Mouse (Mus musculus) retina, adult 2 months (tissue): ENCODE results near the gene Actl10.
A peak's percentile ranks its signal among the peaks of the same experiment; 100 is the strongest.

Experiments used
- DNase-seq: peaks from one replicate; pipeline ENCODE4 v3.0.0-alpha.2; 2012; ENCODE audit warnings: low read depth, low spot score

Gene Actl10

DNA sequence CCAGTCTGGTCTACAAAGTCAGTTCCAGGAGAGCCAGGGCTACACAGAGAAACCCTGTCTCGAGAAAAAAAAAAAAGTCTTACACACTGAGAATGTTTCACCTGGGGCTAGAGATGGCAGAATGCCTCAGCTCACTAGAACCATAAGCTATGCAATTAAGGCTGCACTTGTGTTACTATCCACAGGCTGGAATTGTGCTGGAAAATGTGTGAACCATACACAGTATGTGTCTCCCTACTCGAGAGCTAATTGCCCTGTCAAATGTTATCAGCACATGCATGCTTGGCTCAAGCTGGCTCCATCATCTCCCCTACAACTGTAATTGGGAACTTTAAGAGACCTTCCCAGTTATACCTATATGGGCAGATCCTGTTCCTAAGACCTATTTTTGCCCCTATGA, 639 bp upstream of the Actl10 start:
- no peak for DNase-seq

DNA sequence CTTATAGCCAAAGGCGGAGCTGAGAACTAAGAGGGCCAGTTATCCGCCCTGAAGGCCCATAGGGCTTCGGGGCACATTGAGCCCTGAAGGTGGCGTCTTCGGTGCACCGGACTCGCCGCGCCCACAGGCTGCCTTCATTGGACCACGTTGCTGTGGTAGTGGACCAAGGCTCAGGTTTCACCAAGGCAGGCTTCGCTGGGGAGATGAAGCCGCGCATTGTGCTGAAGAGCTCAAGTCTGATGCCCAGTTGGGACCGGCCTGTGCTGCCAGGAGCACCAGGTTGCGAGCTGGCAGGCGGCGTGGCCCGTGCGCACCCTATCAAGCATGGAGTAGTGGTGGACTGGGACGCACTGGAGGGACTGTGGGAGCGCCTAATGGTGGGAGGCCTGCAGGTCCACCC, 351 bp downstream of the Actl10 start:
- DNase-seq: no peak

DNA sequence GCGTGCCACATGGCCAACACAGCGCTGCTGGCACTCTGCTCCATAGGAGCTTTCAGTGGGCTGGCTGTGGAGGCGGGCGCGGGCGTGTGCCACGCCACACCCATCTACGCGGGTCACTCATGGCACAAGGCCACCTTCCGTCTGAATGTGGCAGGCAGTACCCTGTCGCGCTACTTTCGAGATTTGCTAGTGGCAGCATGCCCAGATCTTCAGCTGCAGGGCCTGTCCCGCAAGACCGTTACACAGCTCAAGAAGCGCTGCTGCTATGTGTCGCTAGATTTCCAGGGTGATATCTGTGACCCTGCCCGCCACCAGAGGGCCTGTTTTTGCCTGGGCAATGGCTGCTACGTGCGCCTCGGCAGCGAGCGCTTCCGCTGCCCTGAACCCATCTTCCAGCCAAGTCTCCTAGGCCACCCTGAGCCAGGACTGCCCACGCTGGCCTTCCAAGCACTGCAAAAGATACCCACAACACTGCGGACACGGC, 890 bp downstream of the Actl10 start:
- DNase-seq: no peak

DNA sequence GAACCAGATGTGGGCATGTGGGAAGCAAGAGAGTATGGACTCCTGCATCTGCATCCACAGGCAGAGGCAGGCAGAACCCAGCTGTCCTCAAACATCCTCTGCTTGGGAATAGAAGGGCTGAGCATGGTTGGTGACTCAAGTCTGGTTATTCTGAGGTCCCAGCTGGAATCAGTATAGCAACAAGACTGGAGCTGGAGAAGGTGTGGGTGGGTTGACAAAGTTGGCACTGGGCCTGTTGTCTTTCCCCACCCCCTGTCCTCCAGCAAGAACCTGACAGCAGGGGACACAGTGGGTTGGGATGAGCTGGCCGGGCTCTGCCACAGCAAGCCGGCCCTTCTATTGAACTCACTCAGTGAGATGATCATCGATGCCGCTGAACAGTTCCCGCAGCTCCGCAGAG, 3.7 kb downstream of the Actl10 start:
- DNase-seq: no peak

DNA sequence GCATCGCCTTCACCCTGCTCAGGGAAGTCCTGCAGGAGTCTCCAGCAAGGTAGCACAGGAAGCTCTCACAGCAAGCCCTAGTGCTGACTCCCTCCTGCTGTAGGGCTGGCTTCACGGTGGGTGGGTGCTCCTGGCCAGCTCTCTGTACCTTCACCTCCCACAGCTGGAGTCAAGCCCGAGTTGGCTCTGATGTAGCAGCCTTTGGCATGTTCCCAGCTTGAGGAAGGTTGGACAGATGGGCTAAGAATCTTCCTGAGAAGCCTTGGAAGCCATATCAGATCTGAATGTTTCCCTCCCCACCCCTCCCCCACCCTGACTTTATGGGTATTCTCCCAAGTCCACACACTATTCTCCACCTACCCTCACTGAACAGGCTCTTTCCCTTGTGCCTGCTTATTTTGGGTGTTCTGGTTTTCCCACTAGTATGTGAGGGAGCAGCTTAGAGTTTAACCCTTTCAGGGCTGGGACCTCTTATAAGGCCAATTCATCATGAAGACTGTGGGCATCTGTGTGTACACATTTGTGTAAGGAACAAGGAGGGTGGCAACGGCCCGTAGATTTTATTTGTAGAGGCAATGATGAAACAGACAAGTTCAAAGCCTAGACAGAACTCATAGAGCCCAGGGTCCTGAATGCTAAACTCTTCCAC, 5.7 kb downstream of the Actl10 start:
- DNase-seq: no peak

DNA sequence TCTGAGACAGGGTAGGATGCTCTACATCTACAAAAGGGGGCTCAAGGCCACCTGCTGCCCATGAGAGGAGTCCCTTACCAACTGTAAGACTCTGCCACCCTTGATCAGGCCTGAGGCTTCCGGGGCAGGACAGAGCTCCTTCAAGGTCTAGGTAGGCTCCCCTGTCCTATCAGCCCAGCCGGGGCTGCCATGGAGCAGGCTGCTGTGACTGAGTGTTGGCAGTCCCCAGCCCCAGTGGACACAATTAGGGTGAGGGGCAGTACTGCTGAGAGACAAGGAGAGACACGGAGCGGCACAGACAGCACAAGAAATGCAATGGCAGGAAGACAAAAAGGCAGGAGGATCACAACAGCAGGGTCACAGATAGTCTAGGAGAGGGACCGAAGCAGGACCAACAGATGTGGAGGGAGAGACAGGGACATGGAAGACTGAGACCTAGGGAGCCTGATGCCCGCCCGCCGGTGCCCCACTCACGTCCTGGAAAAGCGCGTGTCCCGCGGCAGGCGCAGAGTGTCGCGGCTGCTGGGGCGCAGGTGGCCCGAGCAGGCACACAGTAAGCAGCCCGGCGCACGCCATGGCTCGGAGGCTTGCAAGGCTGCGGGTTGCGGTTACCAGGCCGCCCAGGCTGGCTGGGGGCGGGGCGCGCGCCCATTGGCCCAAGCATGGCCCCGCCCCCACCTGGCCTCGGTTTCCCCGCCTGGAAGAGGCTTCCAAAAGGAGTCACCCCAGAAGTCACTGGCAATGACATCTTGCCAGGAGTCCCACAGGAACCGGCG, 6.9 kb downstream of the Actl10 start, which contains the start of gene Necab3:
Necab3 (minus strand) TSS at position 627 of the 776 bp plus-strand sequence.
- no peak for DNase-seq

DNA sequence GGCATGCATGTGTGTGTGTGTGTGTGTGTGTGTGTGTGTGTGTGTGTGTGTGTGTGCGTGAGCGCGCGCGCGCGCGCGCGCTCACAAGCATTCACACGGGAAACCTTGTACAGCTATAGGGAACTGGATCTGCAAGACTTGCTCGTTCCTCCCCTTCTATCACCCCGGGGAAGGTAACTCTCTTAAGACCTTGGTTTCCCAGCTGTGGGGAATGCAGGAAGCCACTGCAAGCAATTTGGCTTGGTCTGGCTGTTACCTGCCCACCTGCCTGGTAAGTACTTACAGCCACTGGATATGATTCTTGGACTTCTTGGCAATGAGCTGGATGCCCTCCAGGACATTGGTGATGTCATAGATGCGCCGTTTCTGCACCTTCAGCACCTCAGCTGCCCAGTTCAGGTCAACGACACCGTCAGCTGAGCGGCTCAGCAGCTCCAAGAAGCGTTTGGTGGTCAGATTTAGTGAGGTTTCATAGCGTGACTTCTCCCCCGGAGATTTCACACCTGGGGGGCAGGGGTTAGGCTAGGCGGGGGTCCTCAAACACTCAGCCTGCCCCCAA, 12.1 kb downstream of the Actl10 start:
- DNase-seq: no peak

DNA sequence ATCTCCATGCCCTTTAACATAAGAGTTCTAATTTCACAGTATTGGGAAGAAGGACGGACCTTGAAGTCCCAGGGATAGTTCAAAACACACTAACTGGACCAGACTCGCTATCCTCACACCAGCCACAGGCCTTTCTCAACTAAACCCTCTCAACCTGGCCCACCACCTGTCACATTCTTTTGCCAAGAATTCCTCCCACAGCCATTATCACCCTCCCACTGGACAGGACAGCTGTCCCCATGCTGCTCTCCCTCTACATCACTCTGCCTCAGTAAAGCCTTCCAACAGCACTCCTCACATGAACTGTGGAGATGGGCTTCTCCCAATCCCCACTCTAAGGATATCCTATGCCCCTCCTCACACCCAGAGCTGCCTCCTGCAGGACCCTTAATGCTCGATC, 14.0 kb downstream of the Actl10 start:
- DNase-seq: no peak

DNA sequence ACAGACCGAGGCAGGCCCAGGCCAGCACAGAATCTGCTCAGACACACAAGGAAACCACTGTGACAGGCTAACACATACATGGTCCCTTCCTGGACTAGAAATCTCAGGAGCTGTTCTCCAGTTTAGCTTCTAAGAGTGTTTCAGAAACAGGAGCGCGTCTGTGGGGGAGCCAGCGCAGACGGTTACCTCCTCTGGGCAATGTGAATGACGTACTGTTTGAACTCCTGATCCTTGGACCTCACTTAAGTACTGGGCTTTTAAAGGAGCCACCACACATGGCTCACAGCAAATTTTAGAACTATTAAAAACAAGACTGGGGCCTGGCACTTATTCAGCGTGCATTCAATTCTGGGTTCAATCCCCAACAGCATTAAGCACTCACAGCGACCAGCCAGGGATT, 15.1 kb downstream of the Actl10 start:
- DNase-seq: no peak

DNA sequence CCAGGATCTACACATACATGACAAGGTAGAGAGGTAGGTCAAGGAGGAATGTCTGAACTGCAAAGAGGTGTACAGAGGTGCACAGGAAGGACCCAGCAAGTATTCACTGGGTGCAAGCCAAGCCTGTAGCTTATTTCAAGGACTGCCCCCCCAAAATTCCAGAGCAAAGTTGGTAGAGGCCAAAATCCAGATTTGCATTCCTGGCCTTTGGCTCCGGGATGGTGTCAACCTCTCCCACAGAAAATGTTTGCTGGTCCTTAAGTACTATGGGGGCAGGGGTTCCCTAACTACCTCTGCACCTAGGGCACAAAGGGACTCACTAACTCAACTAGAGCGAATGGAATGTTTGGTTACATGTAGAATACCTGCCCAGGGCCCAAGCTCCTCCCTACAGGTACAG, 16.2 kb downstream of the Actl10 start:
- no peak for DNase-seq

DNA sequence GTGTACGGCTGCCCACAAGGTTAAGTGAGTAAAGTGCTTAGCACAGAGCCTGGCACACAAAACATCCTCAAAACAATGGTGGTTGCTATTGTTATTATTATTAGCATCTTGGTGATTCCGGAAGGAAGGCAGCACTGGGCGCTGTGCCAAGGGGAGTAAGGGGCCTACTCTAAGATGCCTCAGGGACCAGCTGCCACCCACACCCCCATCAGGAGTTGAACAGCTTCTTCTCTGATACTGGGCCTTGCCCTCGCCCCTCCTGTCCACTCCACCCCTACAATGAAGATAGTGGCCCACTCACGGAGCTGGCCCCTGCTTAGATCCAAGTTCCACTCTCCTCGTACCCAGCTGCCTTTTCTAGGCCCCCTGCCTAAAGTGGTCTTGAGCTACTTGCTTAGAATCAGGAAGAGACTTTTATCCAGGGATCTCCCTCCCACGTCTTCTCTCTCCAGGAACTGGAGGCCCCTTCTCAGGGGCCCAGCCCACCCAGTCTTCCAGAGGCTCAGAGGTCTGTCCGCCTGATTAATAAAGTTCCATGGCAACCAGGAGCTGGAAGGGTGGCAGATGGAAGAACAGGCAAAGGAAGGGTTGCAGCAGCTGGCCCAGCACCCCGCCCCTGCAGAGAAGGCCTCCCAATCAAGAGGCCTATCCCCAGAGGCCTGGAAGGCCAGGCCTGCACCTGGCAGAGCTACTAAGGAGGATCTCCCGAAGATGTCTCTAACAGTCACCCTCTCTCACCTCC, 16.9 kb downstream of the Actl10 start:
- DNase-seq: no peak

DNA sequence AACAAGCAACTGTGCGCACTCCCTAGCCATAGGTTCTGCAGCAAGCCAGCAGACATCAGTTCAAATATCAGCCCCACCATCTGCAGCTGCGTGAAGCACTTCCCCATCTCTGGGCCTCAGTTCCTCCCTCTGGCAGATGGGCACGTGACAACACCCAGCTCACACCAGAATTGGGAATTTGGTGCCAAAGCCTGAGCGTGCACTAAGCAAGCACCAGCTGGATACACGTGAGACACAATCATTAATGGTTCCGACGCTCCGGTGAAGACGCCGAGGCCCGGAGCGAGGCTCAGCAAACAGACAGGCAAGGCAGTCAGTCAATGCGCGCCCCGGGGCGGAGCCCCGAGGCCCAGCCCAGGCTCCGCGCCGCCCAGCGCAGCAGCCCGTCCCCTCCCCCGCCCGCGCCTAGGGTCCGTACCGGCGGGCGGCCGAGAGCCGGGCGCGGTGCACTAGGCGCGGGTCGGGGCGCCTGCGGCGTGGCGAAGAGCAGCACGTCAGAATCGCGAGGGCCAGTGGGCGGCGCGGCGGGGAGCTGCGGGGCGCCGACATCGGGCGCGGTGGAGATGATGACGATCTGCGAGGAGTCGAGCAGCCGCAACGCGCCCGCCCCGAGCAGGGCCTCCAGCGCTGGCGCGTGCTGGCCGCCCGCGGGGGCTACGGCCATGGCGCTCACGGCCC, 17.6 kb downstream of the Actl10 start:
- no peak for DNase-seq

DNA sequence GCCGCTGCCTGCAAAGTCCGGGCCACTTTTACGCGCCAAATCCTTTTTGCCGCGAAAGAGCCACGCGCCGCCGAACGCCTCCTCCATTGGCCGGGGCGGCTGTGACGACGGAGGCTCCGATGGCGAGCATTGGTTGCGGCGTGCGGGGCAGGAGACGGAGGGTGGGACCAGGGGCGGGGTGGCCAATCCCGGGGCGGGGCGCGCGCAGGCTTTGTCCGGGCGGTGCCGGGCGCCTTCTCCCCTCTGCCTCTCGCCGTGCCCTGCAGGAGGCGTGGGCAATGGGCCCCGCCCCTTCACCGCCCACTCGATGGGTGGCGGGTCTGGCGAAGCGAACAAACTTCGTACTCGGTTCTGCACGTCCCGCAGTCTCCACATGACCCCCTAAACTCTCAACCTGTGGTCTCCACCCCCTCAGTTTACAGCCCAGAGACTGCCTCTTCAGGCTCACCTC, 18.3 kb downstream of the Actl10 start, which contains the start of gene E2f1:
E2f1 (minus strand) TSS at position 57 of the 451 bp plus-strand sequence.
- peak; percentile 73 for DNase-seq

DNA sequence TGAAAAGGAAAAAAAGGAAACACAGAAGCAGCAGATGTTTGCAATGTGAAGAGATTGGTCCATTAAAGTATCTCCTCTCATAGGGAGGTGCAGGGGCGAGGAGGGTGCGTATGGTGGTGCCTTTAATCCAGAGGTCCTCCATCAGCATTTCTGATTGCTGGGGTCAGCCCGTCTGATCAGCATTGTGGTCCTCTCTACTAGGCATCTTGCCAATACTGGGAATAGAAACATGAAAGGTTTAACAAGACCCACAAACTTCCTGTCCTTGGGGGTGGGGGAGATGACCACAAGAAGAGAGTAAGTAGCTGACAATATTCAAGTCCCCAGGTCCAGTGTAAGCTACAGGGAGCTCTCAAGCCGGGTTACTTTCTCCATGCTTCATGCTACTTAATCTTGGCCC, 19.1 kb downstream of the Actl10 start:
- DNase-seq: no peak

DNA sequence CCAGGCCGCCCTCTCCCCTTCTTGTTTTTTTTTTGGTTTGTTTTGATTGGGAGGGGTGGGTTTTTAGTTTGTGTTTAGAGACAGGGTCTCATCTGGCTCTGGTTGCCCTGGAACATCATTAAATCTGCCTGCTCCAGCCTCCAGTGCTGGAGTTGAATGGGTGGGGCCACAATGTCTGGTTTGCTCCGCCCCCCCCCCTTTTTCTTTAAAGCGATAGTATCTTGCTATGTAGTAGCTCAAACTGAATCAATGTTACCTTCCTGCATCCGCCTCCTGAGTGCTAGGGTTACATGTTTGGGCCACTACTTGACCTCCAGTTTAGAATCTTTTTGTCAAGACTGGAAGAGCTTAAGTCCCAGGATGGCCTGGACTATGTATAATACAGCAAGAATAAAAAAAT, 19.7 kb downstream of the Actl10 start:
- no peak for DNase-seq

DNA sequence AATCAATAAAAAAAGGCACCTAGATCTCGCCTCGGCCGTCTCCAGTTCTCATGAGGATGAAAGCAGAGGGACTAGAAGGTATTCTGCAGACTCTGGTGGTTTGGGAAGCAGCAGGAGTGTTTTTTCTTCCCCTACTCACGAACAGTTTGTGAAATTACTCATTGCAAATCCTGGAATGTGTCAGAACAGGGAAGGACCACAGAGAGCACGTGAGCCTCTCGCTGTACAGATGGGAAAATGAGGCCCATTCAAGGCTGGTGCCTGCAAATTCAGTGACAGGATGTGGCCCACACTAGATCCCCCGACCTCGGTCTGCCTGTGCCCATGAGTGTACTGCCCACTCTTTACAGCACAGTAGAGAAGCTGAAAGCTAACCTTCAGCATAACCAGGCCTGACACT, 20.4 kb downstream of the Actl10 start:
- DNase-seq: no peak

DNA sequence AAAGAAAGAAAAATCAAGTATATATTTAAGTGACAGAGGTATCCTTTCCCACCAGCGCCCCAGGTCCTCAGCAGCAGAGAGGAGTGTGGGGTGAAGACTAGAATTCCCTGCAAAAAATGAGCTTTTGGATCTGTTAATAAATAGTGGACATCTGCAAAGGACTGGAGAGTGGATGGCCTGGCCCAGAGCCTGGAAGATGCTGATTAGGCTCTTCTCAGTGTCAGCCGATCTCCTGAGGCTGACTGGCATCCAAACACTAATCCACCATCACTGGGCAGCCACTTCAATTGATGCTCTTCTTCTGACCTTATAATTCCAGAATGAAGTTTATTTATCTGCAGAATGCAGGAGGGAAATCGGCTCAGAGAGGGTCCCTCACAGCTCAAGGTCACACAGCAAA, 21.4 kb downstream of the Actl10 start:
- DNase-seq: no peak

DNA sequence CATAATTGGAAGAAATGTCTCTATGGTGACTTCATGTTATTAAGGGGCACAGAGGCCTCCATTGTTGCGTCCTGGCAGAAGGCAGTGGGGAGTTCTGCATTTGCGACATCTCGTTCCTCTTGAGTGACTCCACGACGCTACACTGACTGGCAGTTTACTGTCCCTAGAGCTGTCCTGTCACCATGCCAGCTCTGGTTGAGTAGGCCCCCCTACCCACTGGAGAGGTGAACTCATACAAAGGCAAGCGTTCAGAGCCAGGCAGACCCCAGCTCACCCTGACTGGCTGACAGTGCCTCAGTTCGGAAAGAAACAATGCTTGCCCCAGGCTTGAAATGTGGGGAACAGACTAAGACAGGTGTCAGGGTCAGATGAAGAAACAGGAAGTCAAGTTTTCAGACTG, 22.7 kb downstream of the Actl10 start:
- DNase-seq: no peak

DNA sequence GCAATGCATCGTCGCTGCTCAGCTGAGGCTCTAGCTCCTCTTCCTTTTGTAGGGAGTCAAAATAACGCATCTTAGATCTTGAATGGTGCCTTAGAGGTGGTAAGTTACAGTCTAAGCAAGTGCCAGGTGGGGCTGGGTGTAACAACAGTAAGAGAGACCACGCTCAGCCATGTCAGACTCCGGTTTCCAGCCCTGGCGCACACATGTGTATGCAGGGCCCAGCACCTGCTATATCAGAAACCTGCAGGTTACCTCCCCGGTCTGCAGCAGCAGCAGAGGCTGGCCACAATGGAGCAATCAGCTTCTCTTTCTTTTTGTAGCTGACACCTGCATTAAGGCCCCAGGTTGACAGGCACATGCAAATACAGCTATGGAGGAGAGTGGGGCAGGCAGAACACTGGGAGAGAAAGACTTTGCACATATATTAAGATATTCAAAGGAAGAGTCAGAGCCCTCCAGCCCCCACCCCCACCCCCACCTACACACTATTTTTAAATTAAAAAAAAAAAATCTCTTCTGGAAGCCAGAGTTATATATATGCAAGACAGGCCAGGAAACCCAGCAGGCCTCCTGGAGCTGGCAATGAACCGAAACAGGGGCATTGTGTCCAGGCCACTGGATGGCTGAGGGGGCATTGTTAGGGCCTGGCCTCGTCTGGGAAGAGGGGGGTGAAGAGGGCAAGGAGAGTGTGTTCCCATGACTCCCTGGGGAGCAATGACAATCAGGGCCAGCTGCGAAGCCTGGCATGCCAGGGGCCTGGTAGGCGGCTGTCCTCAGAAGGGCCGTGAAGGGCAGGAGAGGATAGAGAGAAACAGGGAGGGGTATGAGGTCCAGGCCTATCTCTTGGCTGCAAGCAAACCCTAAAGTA, 25.5 kb downstream of the Actl10 start:
- DNase-seq: no peak

DNA sequence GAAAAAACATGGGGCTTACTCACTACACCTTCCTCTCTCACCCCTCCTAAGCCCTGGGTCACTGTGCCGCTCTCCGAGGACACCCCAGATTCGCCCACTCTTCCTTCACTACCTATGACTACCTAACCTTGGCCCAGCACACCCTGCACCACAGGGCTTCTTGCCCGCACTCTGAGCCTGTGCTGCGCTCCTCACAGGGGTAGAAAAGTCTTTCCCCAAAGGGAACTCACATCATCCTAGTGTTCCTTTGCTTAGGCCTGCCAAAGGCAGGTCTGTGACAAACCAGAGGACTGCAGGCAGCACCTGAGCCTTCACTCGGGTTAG, 26.1 kb downstream of the Actl10 start:
- DNase-seq: no peak

DNA sequence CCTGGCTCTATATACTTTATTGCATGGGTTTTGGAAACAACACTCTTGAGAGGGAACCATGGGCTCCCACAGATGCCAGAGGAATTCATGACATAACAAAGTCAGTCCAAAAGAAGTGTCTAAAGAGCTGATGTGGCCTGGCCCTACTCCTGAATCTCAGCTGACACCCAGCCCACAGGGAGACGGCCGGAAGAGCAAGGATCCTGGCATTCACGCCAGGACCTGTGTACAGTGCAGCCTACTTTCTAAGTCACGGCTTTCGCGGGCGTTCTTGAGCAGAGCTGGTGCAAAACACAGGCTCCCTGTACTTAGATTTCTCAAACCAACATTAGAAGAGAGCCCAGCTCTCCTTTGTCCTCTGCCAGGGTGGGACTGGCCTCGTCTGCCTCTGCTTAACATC, 29.0 kb downstream of the Actl10 start:
- DNase-seq: no peak
